Mouse (Mus musculus) spleen, adult 18-20 months (tissue): ENCODE measurements around the gene Sgo2a.
"Not testable (repeated sequence)": the region's sequence is repeated elsewhere in the genome, so short reads cannot be mapped to it uniquely, and the experiment has no call there.

ENCODE experiments used
- DNase-seq, 2 experiments: peaks; one replicate each; pipeline ENCODE4 v3.0.0; 2022; ENCODE audit warnings: mixed read lengths in 2 of 2

Sgo2a gene

GRCm38 (mm10) chr1:57995432-57996132 lies at the start of gene Sgo2a:
Gene Sgo2a (plus strand): TSS chr1:57995971.
- DNase-seq = peak; percentile 81 to 90

GRCm38 (mm10) chr1:57947552-57948347 lies 48.0 kb upstream of the Sgo2a start:
- DNase-seq = no peak

- DNase-seq = no peak
These were observed 46.6 kb upstream of the Sgo2a start for GRCm38 (mm10) chr1:57949195-57949594.

GRCm38 (mm10) chr1:57949716-57950115 lies 46.1 kb upstream of the Sgo2a start:
- DNase-seq = no peak

- DNase-seq = no peak
These were observed 43.3 kb upstream of the Sgo2a start for GRCm38 (mm10) chr1:57952509-57952908.

- no peak for DNase-seq
These were observed 42.0 kb upstream of the Sgo2a start for GRCm38 (mm10) chr1:57953586-57954375.

- DNase-seq = no peak
These were observed 41.4 kb upstream of the Sgo2a start for GRCm38 (mm10) chr1:57954376-57954765.

- no peak for DNase-seq
These were observed 40.0 kb upstream of the Sgo2a start for GRCm38 (mm10) chr1:57955774-57956173.

GRCm38 (mm10) chr1:57969327-57970271 lies 26.2 kb upstream of the Sgo2a start:
- peak; percentile 86 to 96 for DNase-seq

GRCm38 (mm10) chr1:57971588-57971987 lies 24.2 kb upstream of the Sgo2a start:
- DNase-seq = no peak

GRCm38 (mm10) chr1:57976860-57977259 lies 18.9 kb upstream of the Sgo2a start:
- DNase-seq = no peak

- no peak for DNase-seq
These were observed 6.6 kb upstream of the Sgo2a start for GRCm38 (mm10) chr1:57989052-57989600.

GRCm38 (mm10) chr1:57991277-57991676 lies 4.5 kb upstream of the Sgo2a start:
- no peak for DNase-seq

GRCm38 (mm10) chr1:57996133-57996615 lies 403 bp downstream of the Sgo2a start:
- no peak for DNase-seq

GRCm38 (mm10) chr1:57998146-57998545 lies 2.4 kb downstream of the Sgo2a start:
- no peak for DNase-seq

GRCm38 (mm10) chr1:58006388-58006787 lies 10.6 kb downstream of the Sgo2a start:
- DNase-seq = not testable (repeated sequence)

- DNase-seq = no peak
These were observed 23.1 kb downstream of the Sgo2a start, which contains the start of gene Kctd18 for GRCm38 (mm10) chr1:58018856-58019255. Gene Kctd18 (minus strand): TSS chr1:58018956.

- no peak for DNase-seq
These were observed 31.9 kb downstream of the Sgo2a start for GRCm38 (mm10) chr1:58027707-58028106.

- no peak for DNase-seq
These were observed 33.9 kb downstream of the Sgo2a start, which contains the start of gene Aox1 for GRCm38 (mm10) chr1:58029636-58030117. Gene Aox1 (plus strand): TSS chr1:58029931.

- no peak for DNase-seq
These were observed 34.5 kb downstream of the Sgo2a start for GRCm38 (mm10) chr1:58030156-58030871.
